Mouse (Mus musculus) mesoderm, embryonic 11.5 days (tissue): ENCODE measurements around the gene Rps21.

Experiments used
- DNase-seq: peaks from one replicate; pipeline ENCODE4 v3.0.0-alpha.2; 2012; ENCODE audit warnings: low read depth, low spot score

Rps21 gene

GRCm38 (mm10) chr2:180257001-180257521 is at the start of gene Rps21:
Gene Rps21 (plus strand): TSS chr2:180257377.
- DNase-seq, result peak; percentile 99

DNA sequence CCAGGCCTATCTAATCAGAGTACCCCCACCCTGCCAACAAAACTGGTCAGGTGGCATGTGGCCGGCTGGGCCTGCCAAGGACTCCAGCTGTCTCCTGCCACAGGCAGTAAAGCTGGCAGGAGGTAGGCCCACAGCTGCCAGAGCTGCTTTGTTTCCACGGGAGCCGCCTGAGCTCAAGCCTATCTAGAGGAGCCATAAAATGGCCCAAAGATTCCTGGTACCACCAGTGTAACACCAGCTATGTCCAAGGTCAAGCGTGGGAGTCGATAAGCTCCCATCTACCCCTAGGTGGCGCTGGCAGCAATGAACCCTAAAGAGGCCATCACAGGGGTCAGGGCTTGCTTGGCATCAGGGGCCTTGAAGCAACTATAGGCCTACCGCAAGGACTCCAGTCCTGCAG is 49.3 kb upstream of the Rps21 start:
- peak; percentile 52 for DNase-seq

GRCm38 (mm10) chr2:180208976-180209375 is 48.2 kb upstream of the Rps21 start:
- DNase-seq, result no peak

DNA sequence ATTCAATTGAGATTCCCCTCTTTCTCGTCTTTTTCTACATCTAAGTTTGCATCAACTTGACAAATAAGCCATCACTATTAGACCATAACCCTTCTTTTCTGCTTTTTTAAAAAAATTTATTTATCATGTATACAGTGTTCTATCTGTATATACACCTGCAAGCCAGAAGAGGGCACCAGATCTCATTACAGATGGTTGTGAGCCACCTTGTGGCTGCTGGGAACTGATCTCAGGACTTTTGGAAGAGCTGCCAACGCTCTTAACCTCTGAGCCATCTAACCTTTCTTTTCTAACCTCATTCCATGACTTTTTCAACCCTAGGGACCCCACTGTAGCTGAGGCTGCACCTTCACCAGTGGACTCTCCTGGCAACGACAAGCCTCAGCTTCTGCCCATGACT is 44.9 kb upstream of the Rps21 start:
- no peak for DNase-seq

- DNase-seq, result no peak
These were observed 42.7 kb upstream of the Rps21 start for GRCm38 (mm10) chr2:180214352-180214978.

GRCm38 (mm10) chr2:180215011-180215461 is 42.1 kb upstream of the Rps21 start:
- no peak for DNase-seq

GRCm38 (mm10) chr2:180215951-180216350 is 41.2 kb upstream of the Rps21 start:
- DNase-seq, result no peak

- DNase-seq, result no peak
These were observed 40.3 kb upstream of the Rps21 start for GRCm38 (mm10) chr2:180216921-180217320.

GRCm38 (mm10) chr2:180217587-180217986 is 39.6 kb upstream of the Rps21 start:
- DNase-seq, result no peak

- no peak for DNase-seq
These were observed 38.9 kb upstream of the Rps21 start for GRCm38 (mm10) chr2:180218241-180218640.

DNA sequence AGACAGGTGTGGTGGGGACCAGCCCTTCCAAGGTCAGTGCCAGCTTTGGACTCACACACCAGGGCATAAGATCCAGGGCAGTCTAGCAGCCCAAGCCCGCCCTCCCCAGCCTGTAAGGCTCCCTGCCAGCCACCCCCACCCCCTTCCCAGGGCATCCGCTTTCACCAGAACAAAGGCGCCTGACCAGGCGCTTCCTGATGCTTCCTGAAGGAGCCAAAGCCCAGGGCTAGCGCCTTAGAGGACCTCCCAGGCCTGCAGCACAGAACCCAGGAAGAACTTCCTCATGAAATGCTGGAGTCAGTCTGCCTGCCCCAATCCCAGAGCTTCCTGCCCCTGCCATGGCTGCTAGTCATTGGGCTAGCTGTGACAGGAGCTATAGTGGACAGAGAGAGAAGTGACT is 38.5 kb upstream of the Rps21 start:
- DNase-seq, result no peak

DNA sequence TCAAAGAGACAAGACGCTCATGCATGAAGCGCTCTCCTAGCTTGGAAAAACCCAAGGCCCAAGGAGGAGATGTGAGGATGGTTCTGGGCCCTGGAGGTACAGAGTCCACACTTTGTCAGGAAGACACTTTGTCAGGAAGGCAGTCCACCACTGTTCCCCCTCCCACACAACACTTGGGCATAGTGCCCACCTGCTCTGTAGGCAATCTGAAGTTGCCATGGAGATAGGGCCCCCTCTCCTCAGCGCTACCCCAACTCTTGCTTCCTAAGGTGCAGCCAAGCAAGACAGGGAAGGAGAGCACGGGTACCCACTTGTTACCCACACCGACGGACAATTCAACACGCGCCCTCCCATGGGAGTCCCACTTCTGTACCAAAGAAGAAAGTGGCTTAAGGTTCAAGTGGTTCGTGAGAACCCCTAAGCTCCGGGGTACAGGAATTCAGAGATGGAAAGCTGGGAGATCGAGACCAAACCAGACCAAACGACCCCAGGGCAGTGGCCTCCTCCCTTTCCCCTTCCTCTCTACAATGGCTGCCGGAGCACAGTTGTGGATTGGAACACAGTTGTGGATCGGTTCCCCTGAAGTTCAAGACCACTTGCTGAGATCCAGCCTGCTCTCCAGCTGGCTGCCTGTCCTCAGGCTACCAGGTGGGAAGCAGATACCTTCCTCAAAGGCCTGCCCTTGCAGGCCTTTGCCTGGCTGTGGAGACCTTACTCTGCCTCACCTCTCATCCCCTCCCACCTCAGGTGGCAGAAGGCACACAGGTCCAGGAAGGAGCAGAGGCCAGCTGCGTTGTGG is 37.8 kb upstream of the Rps21 start:
- DNase-seq, result no peak

- DNase-seq, result no peak
These were observed 37.0 kb upstream of the Rps21 start for GRCm38 (mm10) chr2:180220165-180220564.

DNA sequence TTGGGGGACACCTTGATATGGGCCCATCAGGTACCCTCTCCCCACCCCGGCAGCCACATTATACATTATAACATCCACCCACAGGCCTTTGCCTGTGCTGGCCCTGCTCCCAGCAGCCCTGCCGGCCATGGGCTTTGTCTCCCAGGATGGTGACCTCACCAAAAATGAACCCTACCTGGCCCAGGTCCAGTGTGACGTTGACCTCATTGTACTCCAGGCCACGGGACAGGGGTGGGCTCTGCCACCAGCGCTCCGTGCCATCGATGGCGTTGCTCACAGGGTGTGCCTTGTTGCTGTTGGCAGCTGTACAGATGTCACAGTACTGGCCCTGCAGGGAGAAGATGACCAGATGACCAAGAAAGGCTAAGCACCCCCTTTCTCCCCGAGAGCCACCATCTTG is 36.1 kb upstream of the Rps21 start:
- DNase-seq, result no peak

- peak; percentile 49 for DNase-seq
These were observed 34.9 kb upstream of the Rps21 start for GRCm38 (mm10) chr2:180222250-180222649.

GRCm38 (mm10) chr2:180224647-180225043 is 32.5 kb upstream of the Rps21 start:
- DNase-seq, result no peak

- peak; percentile 37 for DNase-seq
These were observed 32.0 kb upstream of the Rps21 start for GRCm38 (mm10) chr2:180225044-180225761.

DNA sequence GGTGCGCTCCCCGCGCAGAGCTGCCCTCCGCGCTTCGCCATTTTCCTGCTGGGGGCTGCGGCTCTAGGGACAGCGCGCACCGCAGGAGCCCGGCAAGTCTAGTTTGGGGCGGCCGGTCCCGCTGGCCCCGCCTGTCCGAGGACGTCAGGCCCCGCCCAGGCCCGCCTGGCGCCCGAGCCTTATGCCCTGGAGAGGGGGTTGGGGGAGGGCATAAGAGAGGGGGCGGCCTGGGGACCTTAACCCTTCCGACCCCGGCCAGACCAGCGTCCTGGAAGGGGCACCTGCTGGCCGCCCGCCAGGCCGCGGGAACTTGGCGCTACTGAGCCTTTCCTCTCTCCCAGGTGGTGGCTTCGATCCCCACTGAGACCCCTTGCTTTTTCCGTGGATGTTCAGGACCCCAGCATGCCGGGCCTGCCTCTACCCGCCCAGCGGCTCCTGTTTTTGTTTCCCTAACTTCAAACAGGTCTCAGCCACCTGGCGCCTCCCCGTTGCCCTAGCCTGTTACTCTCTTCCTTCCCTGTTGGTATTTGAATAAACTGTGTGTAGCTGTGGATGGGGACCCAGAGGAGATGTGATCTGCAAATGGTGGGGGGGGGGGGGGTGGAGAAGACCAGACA is 31.3 kb upstream of the Rps21 start, which contains the start of gene Lama5:
Lama5 (minus strand) TSS at position 98 of the 617 bp plus-strand sequence.
- peak; percentile 71 for DNase-seq

- DNase-seq, result peak; percentile 87
These were observed 29.7 kb upstream of the Rps21 start for GRCm38 (mm10) chr2:180227262-180228059.

DNA sequence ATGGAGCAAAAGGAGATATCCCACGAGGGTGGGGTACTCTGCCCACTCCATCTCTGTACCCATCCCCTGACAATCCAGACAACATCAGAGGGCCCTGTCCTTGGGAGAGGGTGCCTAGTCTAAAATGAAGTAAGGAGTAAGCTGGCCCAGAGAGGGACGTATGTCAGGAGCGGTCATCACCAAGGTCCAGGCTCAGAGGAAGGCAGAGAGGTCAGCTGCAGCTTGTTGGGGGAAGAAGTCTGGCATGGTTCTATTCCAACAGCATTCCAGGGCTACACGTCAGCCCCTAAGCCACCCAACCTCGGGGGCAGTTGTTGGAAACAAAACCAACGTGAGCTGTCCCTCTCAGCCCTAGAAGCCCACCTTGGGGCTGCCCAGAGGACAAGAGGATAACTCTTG is 29.1 kb upstream of the Rps21 start:
- DNase-seq, result no peak

DNA sequence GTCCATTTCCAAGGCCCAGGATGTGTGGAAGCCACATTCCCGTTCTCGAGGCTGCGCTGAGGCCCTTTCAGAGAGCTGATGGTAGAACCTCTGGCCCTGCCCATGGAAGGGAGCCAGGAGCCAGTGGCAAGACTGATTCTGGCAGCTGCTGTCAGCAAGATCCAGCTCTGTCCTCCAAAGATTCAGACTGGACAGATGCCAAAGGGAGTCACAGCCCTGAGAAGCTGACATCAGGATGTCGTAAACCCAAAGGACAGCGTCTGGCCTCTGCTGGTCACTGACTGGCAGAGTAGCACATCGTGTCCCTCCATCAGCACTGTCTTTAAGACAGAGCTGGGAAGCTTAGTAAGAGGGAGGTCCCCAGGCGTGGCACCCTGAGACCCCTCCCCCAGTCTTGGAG is 28.6 kb upstream of the Rps21 start:
- DNase-seq, result no peak
